Mouse (Mus musculus) limb, embryonic 13.5 days (tissue): ENCODE data around the gene Ctsd. TPM values are rescaled to one million over a fixed set of nuclear protein-coding genes. Genes with fewer than 3 reads are reported as not detected.
"Not testable (repeated sequence)": the region's sequence is repeated elsewhere in the genome, so short reads cannot be mapped to it uniquely, and the experiment has no call there.

Experiments used
- ATAC-seq: fragments of 200-750 bp; cut with Nextera tagmentation; 2 replicates; pipeline ENCODE4 v1.8.0; 2017; ENCODE audit warnings: low read depth, moderate number of reproducible peaks, moderate TSS enrichment; ENCODE audit not compliant: low FRiP score
- H3K27ac ChIP-seq: fragments of 300-500 bp; sonication (generic); 2 replicates; pipeline ENCODE4 v1.5.1; 2015; ENCODE audit warnings: inconsistent platforms, mild to moderate bottlenecking, moderate library complexity
- H3K27me3 ChIP-seq: fragments of 300-500 bp; sonication (generic); 2 replicates; pipeline ENCODE4 v1.6.1; 2015; ENCODE audit warnings: mild to moderate bottlenecking, inconsistent platforms
- H3K36me3 ChIP-seq: fragments of 300-500 bp; sonication (generic); 2 replicates; pipeline ENCODE4 v1.6.1; 2015; ENCODE audit warnings: inconsistent platforms, mild to moderate bottlenecking, moderate library complexity
- H3K4me1 ChIP-seq: fragments of 300-500 bp; sonication (generic); 2 replicates; pipeline ENCODE4 v1.6.1; 2015; ENCODE audit warnings: inconsistent platforms
- H3K4me2 ChIP-seq: fragments of 300-500 bp; sonication (generic); replicated peaks from 2 replicates; pipeline ENCODE4 v1.6.1; 2015; ENCODE audit warnings: inconsistent platforms, mild to moderate bottlenecking, moderate library complexity
- H3K4me3 ChIP-seq: fragments of 300-500 bp; sonication (generic); 2 replicates; pipeline ENCODE4 v1.5.1; 2015; ENCODE audit warnings: moderate library complexity, mild to moderate bottlenecking, inconsistent platforms
- H3K9ac ChIP-seq: fragments of 300-500 bp; sonication (generic); 2 replicates; pipeline ENCODE4 v1.6.1; 2015; ENCODE audit warnings: mild to moderate bottlenecking, inconsistent platforms
- H3K9me3 ChIP-seq: fragments of 300-500 bp; sonication (generic); 2 replicates; pipeline ENCODE4 v1.6.1; 2016; ENCODE audit warnings: inconsistent platforms
- WGBS: fragments of 180-500 bp; shearing (Covaris S2); methylation state at CpG from one replicate; pipeline ENCODE4 v1.1.7; 2015; 5-methylcytosine and 5-hydroxymethylcytosine counted together
- polyA plus RNA-seq: library from polyadenylated mRNA; unstranded; fragments of >200 nt; fragmentation: Nextera tagmentation; extraction: Ambion mirVana; gene quantifications from 2 replicates; pipeline ENCODE4 v1.2.1, GENCODE M21; 2015

Gene Ctsd
- polyA plus RNA-seq, 1 experiment from 2014 or later, result 241 TPM

- H3K36me3 ChIP-seq, result no peaks in the 10 kb centered on the region
- no peak overlapping the region for H3K27ac ChIP-seq
- WGBS, result 73% methylated on average over 3 of the region's 3 CpGs
- no peak for ATAC-seq
- no peak overlapping the region for H3K9ac ChIP-seq
- no peak overlapping the region for H3K4me2 ChIP-seq
- no peak overlapping the region for H3K4me3 ChIP-seq
- no peaks in the 10 kb centered on the region for H3K27me3 ChIP-seq
- H3K4me1 ChIP-seq, result peaks cover 13% of the 10 kb centered on the region
- H3K9me3 ChIP-seq, result no peaks in the 10 kb centered on the region
Observed at GRCm38 (mm10) chr7:142342247-142342640, 45.6 kb downstream of the Ctsd start.

- 57% methylated on average over 10 of the region's 10 CpGs for WGBS
- Histone ChIP-seq H3K9me3 (no peaks in the 10 kb centered on the region), H3K27ac (0 out of 2 replicates have a peak overlapping the region, but pooled peaks have one; percentile 15), H3K4me2 (no peak overlapping the region), H3K36me3 (no peaks in the 10 kb centered on the region), H3K4me3 (no peak overlapping the region), H3K9ac (0 out of 2 replicates have a peak overlapping the region, but pooled peaks have one; percentile 13), H3K4me1 (peaks cover 13% of the 10 kb centered on the region), H3K27me3 (no peaks in the 10 kb centered on the region)
- ATAC-seq, result no peak
Observed at GRCm38 (mm10) chr7:142341564-142342246, 46.1 kb downstream of the Ctsd start.

GRCm38 (mm10) chr7:142340269-142340970 lies 47.4 kb downstream of the Ctsd start:
- H3K9me3 ChIP-seq, result no peaks in the 10 kb centered on the region
- H3K4me2 ChIP-seq, result no peak overlapping the region
- no peaks in the 10 kb centered on the region for H3K36me3 ChIP-seq
- H3K27ac ChIP-seq, result 0 out of 2 replicates have a peak overlapping the region, but pooled peaks have one; percentile 15
- H3K27me3 ChIP-seq, result no peaks in the 10 kb centered on the region
- no peak overlapping the region for H3K4me3 ChIP-seq
- WGBS, result 45% methylated on average over 10 of the region's 10 CpGs
- peaks cover 13% of the 10 kb centered on the region for H3K4me1 ChIP-seq
- no peak overlapping the region for H3K9ac ChIP-seq
- no peak for ATAC-seq

- no peaks in the 10 kb centered on the region for H3K9me3 ChIP-seq
- H3K9ac ChIP-seq, result no peak overlapping the region
- H3K36me3 ChIP-seq, result no peaks in the 10 kb centered on the region
- no peak overlapping the region for H3K4me3 ChIP-seq
- H3K4me1 ChIP-seq, result peaks cover 18% of the 10 kb centered on the region
- WGBS, result 86% methylated on average over 8 of the region's 8 CpGs
- H3K4me2 ChIP-seq, result no peak overlapping the region
- no peak overlapping the region for H3K27ac ChIP-seq
- ATAC-seq, result no peak
- no peaks in the 10 kb centered on the region for H3K27me3 ChIP-seq
Observed at GRCm38 (mm10) chr7:142335151-142335550, 52.7 kb downstream of the Ctsd start.

- Histone ChIP-seq H3K4me2 (no peak overlapping the region), H3K36me3 (no peaks in the 10 kb centered on the region), H3K9ac (no peak overlapping the region), H3K4me3 (no peak overlapping the region), H3K4me1 (peaks cover 21% of the 10 kb centered on the region), H3K9me3 (no peaks in the 10 kb centered on the region), H3K27me3 (no peaks in the 10 kb centered on the region), H3K27ac (no peak overlapping the region)
- peak; percentile 83 for ATAC-seq
- 2% methylated on average over 3 of the region's 3 CpGs for WGBS
Observed at GRCm38 (mm10) chr7:142334246-142334645, 53.6 kb downstream of the Ctsd start.

GRCm38 (mm10) chr7:142332741-142333140 lies 55.1 kb downstream of the Ctsd start:
- H3K9ac ChIP-seq, H3K9me3 ChIP-seq, ATAC-seq, H3K27me3 ChIP-seq, H3K4me2 ChIP-seq, H3K4me3 ChIP-seq, H3K36me3 ChIP-seq: not testable (repeated sequence)
- peak overlapping the region; percentile 69; the same call in 1 of the 2 replicates for H3K27ac ChIP-seq
- 31% methylated on average over 5 of the region's 9 CpGs for WGBS
- H3K4me1 ChIP-seq, result peaks cover 21% of the 10 kb centered on the region

GRCm38 (mm10) chr7:142331281-142331680 lies 56.6 kb downstream of the Ctsd start:
- no peak for ATAC-seq
- Histone ChIP-seq H3K9ac (no peak overlapping the region), H3K27me3 (no peaks in the 10 kb centered on the region), H3K4me2 (no peak overlapping the region), H3K36me3 (no peaks in the 10 kb centered on the region), H3K4me3 (no peak overlapping the region), H3K9me3 (no peaks in the 10 kb centered on the region), H3K4me1 (peaks cover 21% of the 10 kb centered on the region), H3K27ac (no peak overlapping the region)
- WGBS, result 68% methylated on average over 4 of the region's 4 CpGs

GRCm38 (mm10) chr7:142330271-142330724 lies 57.5 kb downstream of the Ctsd start:
- 41% methylated on average over 9 of the region's 9 CpGs for WGBS
- no peak overlapping the region for H3K27ac ChIP-seq
- H3K4me2 ChIP-seq, result no peak overlapping the region
- H3K36me3 ChIP-seq, result no peaks in the 10 kb centered on the region
- no peak overlapping the region for H3K4me3 ChIP-seq
- H3K4me1 ChIP-seq, result peaks cover 21% of the 10 kb centered on the region
- H3K9ac ChIP-seq, result no peak overlapping the region
- no peaks in the 10 kb centered on the region for H3K9me3 ChIP-seq
- no peak for ATAC-seq
- no peaks in the 10 kb centered on the region for H3K27me3 ChIP-seq

GRCm38 (mm10) chr7:142328507-142328906 lies 59.3 kb downstream of the Ctsd start:
- Histone ChIP-seq H3K27ac (no peak overlapping the region), H3K4me1 (peaks cover 11% of the 10 kb centered on the region), H3K4me2 (no peak overlapping the region), H3K4me3 (no peak overlapping the region), H3K9ac (no peak overlapping the region), H3K27me3 (no peaks in the 10 kb centered on the region), H3K36me3 (no peaks in the 10 kb centered on the region), H3K9me3 (no peaks in the 10 kb centered on the region)
- no peak for ATAC-seq
- 56% methylated on average over 3 of the region's 3 CpGs for WGBS

- H3K4me2 ChIP-seq, result no peak overlapping the region
- 37% methylated on average over 9 of the region's 9 CpGs for WGBS
- H3K27me3 ChIP-seq, result no peaks in the 10 kb centered on the region
- H3K4me1 ChIP-seq, result peaks cover 10% of the 10 kb centered on the region
- H3K27ac ChIP-seq, result no peak overlapping the region
- H3K9ac ChIP-seq, result no peak overlapping the region
- ATAC-seq, result no peak
- H3K4me3 ChIP-seq, result no peak overlapping the region
- H3K9me3 ChIP-seq, result no peaks in the 10 kb centered on the region
- H3K36me3 ChIP-seq, result no peaks in the 10 kb centered on the region
Observed at GRCm38 (mm10) chr7:142326714-142327445, 61.0 kb downstream of the Ctsd start.
